In genomic region chr8:117123850-117124633, GRCm38 (mm10) we compare ENCODE assay signal across 20 mouse cellular contexts. TPM values are rescaled to one million over a fixed set of nuclear protein-coding genes. Genes with fewer than 3 reads are reported as not detected.
DNase-seq lines count a peak whose midpoint lies in the region; ATAC-seq and TF ChIP-seq lines count a peak whose summit lies in the region.
"Had no signal": no experiment of that assay in that cellular context is flagged by ENCODE, and none has a peak within 500 bp of the region (broad histone marks: within the 10 kb centered on the region; RNA-seq: fewer than 3 reads in every experiment).

No protein-coding gene starts in this region.

- H3K4me1 ChIP-seq in kidney, embryonic 14.5 days (ENCODE audit: control insufficient read depth, insufficient read depth, low read length) = no peaks in the 10 kb centered on the region
- no peaks in the 10 kb centered on the region for H3K4me1 ChIP-seq in intestine, embryonic 14.5 days (replicated peaks; ENCODE audit: control insufficient read depth, insufficient read depth, low read length)
- no peaks in the 10 kb centered on the region for H3K4me1 ChIP-seq in midbrain, postnatal 0 days (ENCODE audit: insufficient read depth, low read length)
- H3K4me1 ChIP-seq: forebrain, embryonic 12.5 days; heart, embryonic 15.5 days; hindbrain, embryonic 15.5 days; neural tube, embryonic 13.5 days had no signal

- H3K9me3 ChIP-seq in kidney, embryonic 14.5 days (ENCODE audit: control insufficient read depth, low read length) = no peaks in the 10 kb centered on the region
- no peaks in the 10 kb centered on the region for H3K9me3 ChIP-seq in intestine, embryonic 14.5 days (ENCODE audit: control insufficient read depth, low read length)
- H3K9me3 ChIP-seq in midbrain, postnatal 0 days (ENCODE audit: low read length) = no peaks in the 10 kb centered on the region
- H3K9me3 ChIP-seq: forebrain, embryonic 12.5 days; heart, embryonic 15.5 days; hindbrain, embryonic 15.5 days; limb, embryonic 13.5 days; neural tube, embryonic 13.5 days had no signal

- 81% methylated on average over 13 of the region's 13 CpGs for WGBS in kidney, embryonic 14.5 days
- 66% methylated on average over 13 of the region's 13 CpGs for WGBS in intestine, embryonic 14.5 days
- 76% methylated on average over 13 of the region's 13 CpGs for WGBS in midbrain, postnatal 0 days

- intact Hi-C loops in heart, postnatal 36 days (cut with DNase I) = no loop called here

- no peak overlapping the region for H3K9ac ChIP-seq in kidney, embryonic 14.5 days (ENCODE audit: low read depth, low read length)
- H3K9ac ChIP-seq in intestine, embryonic 14.5 days (ENCODE audit: low read length) = no peak overlapping the region
- H3K9ac ChIP-seq in midbrain, postnatal 0 days (replicated peaks; ENCODE audit: low read length, poor library complexity, severe bottlenecking) = no peak overlapping the region
- H3K9ac ChIP-seq: forebrain, embryonic 12.5 days; heart, embryonic 15.5 days; hindbrain, embryonic 15.5 days; limb, embryonic 13.5 days; neural tube, embryonic 13.5 days had no signal

- H3K36me3 ChIP-seq in kidney, embryonic 14.5 days (ENCODE audit: control insufficient read depth, insufficient read depth, low read length) = no peaks in the 10 kb centered on the region
- H3K36me3 ChIP-seq in intestine, embryonic 14.5 days (ENCODE audit: control insufficient read depth, insufficient read depth, low read length) = no peaks in the 10 kb centered on the region
- no peaks in the 10 kb centered on the region for H3K36me3 ChIP-seq in midbrain, postnatal 0 days (ENCODE audit: insufficient read depth, low read length)
- H3K36me3 ChIP-seq: forebrain, embryonic 12.5 days; heart, embryonic 15.5 days; hindbrain, embryonic 15.5 days; limb, embryonic 13.5 days; neural tube, embryonic 13.5 days had no signal

- H3K4me2 ChIP-seq in kidney, embryonic 14.5 days (replicated peaks; ENCODE audit: low read depth, low read length) = no peak overlapping the region
- no peak overlapping the region for H3K4me2 ChIP-seq in intestine, embryonic 14.5 days (ENCODE audit: low read length)
- no peak overlapping the region for H3K4me2 ChIP-seq in midbrain, postnatal 0 days (ENCODE audit: low read depth, low read length, poor library complexity, severe bottlenecking)
- H3K4me2 ChIP-seq: forebrain, embryonic 12.5 days; heart, embryonic 15.5 days; hindbrain, embryonic 15.5 days; limb, embryonic 13.5 days; neural tube, embryonic 13.5 days had no signal

- DNase-seq in kidney, adult 8-10 months = peak; percentile 41 to 70
- peak; percentile 90 for DNase-seq in adipocyte (ENCODE audit: low spot score)
- no peak for DNase-seq in intestine, embryonic 14.5 days (ENCODE audit: low spot score)
- peak; percentile 35 for DNase-seq in lung, postnatal 36 days
- DNase-seq in right cerebral cortex, postnatal 36 days (ENCODE audit: low spot score in 2 of 2) = no peak
- no peak for DNase-seq in heart, postnatal 36 days
- no peak for DNase-seq in midbrain, postnatal 0 days (ENCODE audit: low spot score)
- DNase-seq: adrenal gland, postnatal 14 days; cerebellum, adult 9-11 months; embryo, embryonic 11 days; heart, adult 11 months; retina, postnatal 1 day had no signal

- ATAC-seq in kidney, embryonic 14.5 days (ENCODE audit: low FRiP score, low TSS enrichment) = no peak
- ATAC-seq in intestine, embryonic 14.5 days (replicated peaks; ENCODE audit: low FRiP score, low TSS enrichment, low read depth) = peak; percentile 82
- no peak for ATAC-seq in midbrain, postnatal 0 days (ENCODE audit: low FRiP score)

- TF ChIP-seq CTCF in midbrain, postnatal 0 days (IDR thresholded peaks at IDR 0.05) = no peak

- H3K4me3 ChIP-seq in kidney, embryonic 14.5 days (ENCODE audit: low read length) = no peak overlapping the region
- H3K4me3 ChIP-seq in intestine, embryonic 14.5 days (ENCODE audit: low read depth, low read length) = no peak overlapping the region
- no peak overlapping the region for H3K4me3 ChIP-seq in midbrain, postnatal 0 days (ENCODE audit: low read depth, low read length)
- H3K4me3 ChIP-seq: forebrain, embryonic 12.5 days; heart, embryonic 15.5 days; hindbrain, embryonic 15.5 days; layer of hippocampus, adult 2 months; left cerebral cortex, adult 2 months; limb, embryonic 13.5 days; neural tube, embryonic 13.5 days had no signal

- no peak overlapping the region for H3K27ac ChIP-seq in kidney, embryonic 14.5 days (ENCODE audit: low read depth, low read length)
- no peak overlapping the region; the same call in 1 of the 2 replicates for H3K27ac ChIP-seq in intestine, embryonic 14.5 days (ENCODE audit: low read depth)
- no peak overlapping the region for H3K27ac ChIP-seq in midbrain, postnatal 0 days (ENCODE audit: low read depth, low read length)
- H3K27ac ChIP-seq: forebrain, embryonic 12.5 days; heart, embryonic 15.5 days; hindbrain, embryonic 15.5 days; layer of hippocampus, adult 2 months; left cerebral cortex, adult 2 months; limb, embryonic 13.5 days; neural tube, embryonic 13.5 days had no signal

- no peaks in the 10 kb centered on the region for H3K27me3 ChIP-seq in kidney, embryonic 14.5 days (ENCODE audit: control insufficient read depth, insufficient read depth, low read length)
- H3K27me3 ChIP-seq in intestine, embryonic 14.5 days (replicated peaks; ENCODE audit: control insufficient read depth, insufficient read depth, low read length) = no peaks in the 10 kb centered on the region
- no peaks in the 10 kb centered on the region for H3K27me3 ChIP-seq in midbrain, postnatal 0 days (ENCODE audit: insufficient read depth, low read length)
- H3K27me3 ChIP-seq: forebrain, embryonic 12.5 days; heart, embryonic 15.5 days; hindbrain, embryonic 15.5 days; limb, embryonic 13.5 days; neural tube, embryonic 13.5 days had no signal

RNA-seq across cellular contexts. Expression of gene Bco1, which starts 28.4 kb away (rescaled TPM):
- 0.19 and 0.38 TPM in 2 replicates for polyA plus RNA-seq in kidney, embryonic 14.5 days (2014; fragmentation: Nextera tagmentation; extraction: Ambion mirVana)
- 0.97 and 1.4 TPM in 2 replicates for polyA plus RNA-seq in intestine, embryonic 14.5 days (2014; fragmentation: Nextera tagmentation; extraction: Ambion mirVana)
- not detected for total RNA-seq in heart, postnatal 36 days (2021)
- 0.14 and 0.27 TPM in 2 replicates for total RNA-seq in midbrain, postnatal 0 days (2014; rRNA removed)
- polyA plus RNA-seq in midbrain, postnatal 0 days (2015; fragmentation: Nextera tagmentation; extraction: Ambion mirVana) = 0.32 and 0.52 TPM in 2 replicates
- total RNA-seq: layer of hippocampus, adult 2 months; left cerebral cortex, adult 2 months had no signal
- polyA plus RNA-seq: heart, embryonic 15.5 days had no signal

RNA-seq across cellular contexts. Expression of gene Gan, which starts 33.9 kb away (rescaled TPM):
- polyA plus RNA-seq in kidney, embryonic 14.5 days (2014; fragmentation: Nextera tagmentation; extraction: Ambion mirVana) = 2.7 and 3.1 TPM in 2 replicates
- polyA plus RNA-seq in intestine, embryonic 14.5 days (2014; fragmentation: Nextera tagmentation; extraction: Ambion mirVana) = 2.8 and 3.0 TPM in 2 replicates
- 1 to 10 TPM; 4.5 to 5.1 TPM for total RNA-seq in heart, postnatal 36 days (2021)
- 13.5 and 14.2 TPM in 2 replicates for total RNA-seq in midbrain, postnatal 0 days (2014; rRNA removed)
- polyA plus RNA-seq in midbrain, postnatal 0 days (2015; fragmentation: Nextera tagmentation; extraction: Ambion mirVana) = 4.0 and 4.6 TPM in 2 replicates

RNA-seq across cellular contexts. Expression of gene Pkd1l2, which starts 41.8 kb away (rescaled TPM):
- not detected in 2 replicates for polyA plus RNA-seq in kidney, embryonic 14.5 days (2014; fragmentation: Nextera tagmentation; extraction: Ambion mirVana)
- not detected in 2 replicates for polyA plus RNA-seq in intestine, embryonic 14.5 days (2014; fragmentation: Nextera tagmentation; extraction: Ambion mirVana)
- total RNA-seq in heart, postnatal 36 days (2021) = under 1 TPM in 1 of 2 experiments, not detected in 1; 0.08 TPM
- under 0.01 and 0.42 TPM in 2 replicates for total RNA-seq in midbrain, postnatal 0 days (2014; rRNA removed)
- 0.16 and 0.17 TPM in 2 replicates for polyA plus RNA-seq in midbrain, postnatal 0 days (2015; fragmentation: Nextera tagmentation; extraction: Ambion mirVana)
- polyA plus RNA-seq: forebrain, embryonic 12.5 days; limb, embryonic 13.5 days; neural tube, embryonic 13.5 days had no signal

Comparison
In these comparisons a context has a peak if more than half of its experiments do, and no peak if none do; other contexts are left out.
1. DNase-seq: peak in kidney, adult 8-10 months (2 of 2), adipocyte (single experiment) and lung, postnatal 36 days (single experiment); none in intestine, embryonic 14.5 days (single experiment), right cerebral cortex, postnatal 36 days (0 of 2), heart, postnatal 36 days (0 of 2) and midbrain, postnatal 0 days (single experiment).